Mouse (Mus musculus): ENCODE results near the gene Scn8a. TPM values are rescaled to one million over a fixed set of nuclear protein-coding genes. Genes with fewer than 3 reads are reported as not detected.

Scn8a gene
- polyA plus RNA-seq, 1 experiment from 2014 or later: 11.6 TPM

GRCm38 (mm10) chr15:100986479-100986878 lies 116.8 kb downstream of the Scn8a start:
- H3K36me3 ChIP-seq (ENCODE audit: control insufficient read depth, insufficient read depth, low read length): no peaks in the 10 kb centered on the region
- no peak overlapping the region for H3K4me3 ChIP-seq (ENCODE audit: low read depth, low read length)
- peaks cover 9% of the 10 kb centered on the region; the same call in 1 of the 2 replicates for H3K4me1 ChIP-seq (ENCODE audit: control insufficient read depth, insufficient read depth, low read length)
- H3K9me3 ChIP-seq (ENCODE audit: control insufficient read depth, low read length): no peaks in the 10 kb centered on the region
- H3K27me3 ChIP-seq (ENCODE audit: control insufficient read depth, insufficient read depth, low read length): no peaks in the 10 kb centered on the region
- H3K4me2 ChIP-seq: no peak overlapping the region
- no peak overlapping the region for H3K27ac ChIP-seq (ENCODE audit: low read depth, low read length)
- H3K9ac ChIP-seq (ENCODE audit: low read length): no peak overlapping the region
- 91% methylated on average over 10 of the region's 10 CpGs for WGBS
- DNase-seq (ENCODE audit: low spot score, missing footprints): no peak
- no peak for ATAC-seq (ENCODE audit: low FRiP score)

- Histone ChIP-seq H3K9me3 (ENCODE audit: control insufficient read depth, low read length) (no peaks in the 10 kb centered on the region), H3K4me2 (no peak overlapping the region), H3K9ac (ENCODE audit: low read length) (no peak overlapping the region), H3K27ac (ENCODE audit: low read depth, low read length) (no peak overlapping the region), H3K27me3 (ENCODE audit: control insufficient read depth, insufficient read depth, low read length) (no peaks in the 10 kb centered on the region), H3K4me3 (ENCODE audit: low read depth, low read length) (no peak overlapping the region), H3K4me1 (ENCODE audit: control insufficient read depth, insufficient read depth, low read length) (peaks cover 9% of the 10 kb centered on the region; the same call in 1 of the 2 replicates), H3K36me3 (ENCODE audit: control insufficient read depth, insufficient read depth, low read length) (no peaks in the 10 kb centered on the region)
- DNase-seq (ENCODE audit: low spot score, missing footprints) (no peak), ATAC-seq (ENCODE audit: low FRiP score) (no peak)
- WGBS: 87% methylated on average over 1 of the region's 1 CpGs
Measured at GRCm38 (mm10) chr15:100987031-100987430, 117.4 kb downstream of the Scn8a start.

GRCm38 (mm10) chr15:100990283-100990682 lies 120.6 kb downstream of the Scn8a start:
- DNase-seq (ENCODE audit: low spot score, missing footprints) (no peak), ATAC-seq (ENCODE audit: low FRiP score) (no peak)
- Histone ChIP-seq H3K27me3 (ENCODE audit: control insufficient read depth, insufficient read depth, low read length) (no peaks in the 10 kb centered on the region), H3K9ac (ENCODE audit: low read length) (no peak overlapping the region), H3K4me2 (no peak overlapping the region), H3K36me3 (ENCODE audit: control insufficient read depth, insufficient read depth, low read length) (no peaks in the 10 kb centered on the region), H3K4me1 (ENCODE audit: control insufficient read depth, insufficient read depth, low read length) (no peaks in the 10 kb centered on the region), H3K9me3 (ENCODE audit: control insufficient read depth, low read length) (no peaks in the 10 kb centered on the region), H3K4me3 (ENCODE audit: low read depth, low read length) (no peak overlapping the region), H3K27ac (ENCODE audit: low read depth, low read length) (no peak overlapping the region)
- 95% methylated on average over 10 of the region's 10 CpGs for WGBS

- no peak overlapping the region for H3K4me3 ChIP-seq (ENCODE audit: low read depth, low read length)
- no peaks in the 10 kb centered on the region for H3K27me3 ChIP-seq (ENCODE audit: control insufficient read depth, insufficient read depth, low read length)
- no peaks in the 10 kb centered on the region for H3K9me3 ChIP-seq (ENCODE audit: control insufficient read depth, low read length)
- no peaks in the 10 kb centered on the region for H3K36me3 ChIP-seq (ENCODE audit: control insufficient read depth, insufficient read depth, low read length)
- H3K4me2 ChIP-seq: no peak overlapping the region
- no peak overlapping the region for H3K9ac ChIP-seq (ENCODE audit: low read length)
- no peak overlapping the region for H3K27ac ChIP-seq (ENCODE audit: low read depth, low read length)
- no peak for DNase-seq (ENCODE audit: low spot score, missing footprints)
- ATAC-seq (ENCODE audit: low FRiP score): no peak
- 32% methylated on average over 4 of the region's 4 CpGs for WGBS
- H3K4me1 ChIP-seq (ENCODE audit: control insufficient read depth, insufficient read depth, low read length): no peaks in the 10 kb centered on the region
Measured at GRCm38 (mm10) chr15:100997090-100997489, 127.4 kb downstream of the Scn8a start.

GRCm38 (mm10) chr15:101001685-101002084 lies 132.0 kb downstream of the Scn8a start:
- H3K4me2 ChIP-seq: no peak overlapping the region
- H3K4me3 ChIP-seq (ENCODE audit: low read depth, low read length): no peak overlapping the region
- H3K9ac ChIP-seq (ENCODE audit: low read length): no peak overlapping the region
- ATAC-seq (ENCODE audit: low FRiP score): no peak
- H3K27ac ChIP-seq (ENCODE audit: low read depth, low read length): no peak overlapping the region
- H3K4me1 ChIP-seq (ENCODE audit: control insufficient read depth, insufficient read depth, low read length): peaks cover under 1% of the 10 kb centered on the region; the same call in 1 of the 2 replicates
- H3K27me3 ChIP-seq (ENCODE audit: control insufficient read depth, insufficient read depth, low read length): no peaks in the 10 kb centered on the region
- H3K36me3 ChIP-seq (ENCODE audit: control insufficient read depth, insufficient read depth, low read length): no peaks in the 10 kb centered on the region
- H3K9me3 ChIP-seq (ENCODE audit: control insufficient read depth, low read length): no peaks in the 10 kb centered on the region
- no peak for DNase-seq (ENCODE audit: low spot score, missing footprints)
- WGBS: 97% methylated on average over 1 of the region's 1 CpGs

GRCm38 (mm10) chr15:101002466-101002865 lies 132.8 kb downstream of the Scn8a start:
- Histone ChIP-seq H3K27ac (ENCODE audit: low read depth, low read length) (no peak overlapping the region), H3K4me3 (ENCODE audit: low read depth, low read length) (no peak overlapping the region), H3K36me3 (ENCODE audit: control insufficient read depth, insufficient read depth, low read length) (no peaks in the 10 kb centered on the region), H3K9me3 (ENCODE audit: control insufficient read depth, low read length) (no peaks in the 10 kb centered on the region), H3K4me1 (ENCODE audit: control insufficient read depth, insufficient read depth, low read length) (peaks cover 5% of the 10 kb centered on the region; the same call in 1 of the 2 replicates), H3K9ac (ENCODE audit: low read length) (no peak overlapping the region), H3K27me3 (ENCODE audit: control insufficient read depth, insufficient read depth, low read length) (no peaks in the 10 kb centered on the region), H3K4me2 (no peak overlapping the region)
- DNase-seq (ENCODE audit: low spot score, missing footprints): peak; percentile 66
- ATAC-seq (ENCODE audit: low FRiP score): no peak
- 95% methylated on average over 3 of the region's 3 CpGs for WGBS

GRCm38 (mm10) chr15:101004538-101004937 lies 134.9 kb downstream of the Scn8a start:
- Histone ChIP-seq H3K4me2 (no peak overlapping the region), H3K36me3 (ENCODE audit: control insufficient read depth, insufficient read depth, low read length) (no peaks in the 10 kb centered on the region), H3K4me1 (ENCODE audit: control insufficient read depth, insufficient read depth, low read length) (peaks cover 5% of the 10 kb centered on the region; the same call in 1 of the 2 replicates), H3K27me3 (ENCODE audit: control insufficient read depth, insufficient read depth, low read length) (no peaks in the 10 kb centered on the region), H3K4me3 (ENCODE audit: low read depth, low read length) (no peak overlapping the region), H3K27ac (ENCODE audit: low read depth, low read length) (no peak overlapping the region), H3K9ac (ENCODE audit: low read length) (no peak overlapping the region), H3K9me3 (ENCODE audit: control insufficient read depth, low read length) (no peaks in the 10 kb centered on the region)
- peak; percentile 66 for DNase-seq (ENCODE audit: low spot score, missing footprints)
- 80% methylated on average over 3 of the region's 3 CpGs for WGBS
- no peak for ATAC-seq (ENCODE audit: low FRiP score)

GRCm38 (mm10) chr15:101005717-101006116 lies 136.1 kb downstream of the Scn8a start:
- 84% methylated on average over 8 of the region's 8 CpGs for WGBS
- Histone ChIP-seq H3K4me2 (no peak overlapping the region), H3K9me3 (ENCODE audit: control insufficient read depth, low read length) (no peaks in the 10 kb centered on the region), H3K27me3 (ENCODE audit: control insufficient read depth, insufficient read depth, low read length) (no peaks in the 10 kb centered on the region), H3K27ac (ENCODE audit: low read depth, low read length) (no peak overlapping the region), H3K4me3 (ENCODE audit: low read depth, low read length) (no peak overlapping the region), H3K9ac (ENCODE audit: low read length) (no peak overlapping the region), H3K4me1 (ENCODE audit: control insufficient read depth, insufficient read depth, low read length) (peaks cover 5% of the 10 kb centered on the region; the same call in 1 of the 2 replicates), H3K36me3 (ENCODE audit: control insufficient read depth, insufficient read depth, low read length) (no peaks in the 10 kb centered on the region)
- ATAC-seq (ENCODE audit: low FRiP score) (no peak), DNase-seq (ENCODE audit: low spot score, missing footprints) (peak; percentile 41)

- peaks cover 5% of the 10 kb centered on the region; the same call in 1 of the 2 replicates for H3K4me1 ChIP-seq (ENCODE audit: control insufficient read depth, insufficient read depth, low read length)
- WGBS: 14% methylated on average over 14 of the region's 15 CpGs
- peak overlapping the region; percentile 28 for H3K4me3 ChIP-seq (ENCODE audit: low read depth, low read length)
- no peaks in the 10 kb centered on the region for H3K27me3 ChIP-seq (ENCODE audit: control insufficient read depth, insufficient read depth, low read length)
- ATAC-seq (ENCODE audit: low FRiP score) (peak; percentile 80; the same call in 1 of the 2 replicates), DNase-seq (ENCODE audit: low spot score, missing footprints) (peak; percentile 89)
- peak overlapping the region; percentile 40 for H3K9ac ChIP-seq (ENCODE audit: low read length)
- no peaks in the 10 kb centered on the region; the same call in 1 of the 2 replicates for H3K36me3 ChIP-seq (ENCODE audit: control insufficient read depth, insufficient read depth, low read length)
- no peak overlapping the region for H3K27ac ChIP-seq (ENCODE audit: low read depth, low read length)
- H3K9me3 ChIP-seq (ENCODE audit: control insufficient read depth, low read length): no peaks in the 10 kb centered on the region
- peak overlapping the region; percentile 46 for H3K4me2 ChIP-seq
Measured at GRCm38 (mm10) chr15:101006251-101007040, 136.8 kb downstream of the Scn8a start.
